Mouse (Mus musculus) MEL (cell line): Measurements from ENCODE around the gene Gmfg. TPM values are rescaled to one million over a fixed set of nuclear protein-coding genes. Genes with fewer than 3 reads are reported as not detected.

Source experiments
- DNase-seq: peaks from one replicate; pipeline ENCODE4 v3.0.0; 2011; ENCODE audit warnings: low read depth, low spot score
- H3K27ac ChIP-seq: 2 replicates; pipeline ENCODE4 v1.5.1; 2012; ENCODE audit warnings: low read depth, mild to moderate bottlenecking, control low read depth, low read length, moderate library complexity; ENCODE audit not compliant: control insufficient read depth
- H3K27me3 ChIP-seq, 2 experiments: fragments of 150-350 bp in 1 of 2; sonication (generic) in 1 of 2; 2 replicates each; pipeline ENCODE4 v1.6.1; 2012; ENCODE audit warnings: low read length in 2 of 2, mild to moderate bottlenecking in 2 of 2, improper control_type of control experiment in 1 of 2, moderate library complexity in 1 of 2; ENCODE audit not compliant: insufficient read depth in 2 of 2, control insufficient read depth in 1 of 2
- H3K36me3 ChIP-seq, 2 experiments: 2 replicates each; pipeline ENCODE4 v1.6.1; 2012 to 2014; ENCODE audit warnings: low read length in 2 of 2, improper control_type of control experiment in 1 of 2, inconsistent platforms in 1 of 2, mild to moderate bottlenecking in 1 of 2; ENCODE audit not compliant: insufficient read depth in 2 of 2, control insufficient read depth in 1 of 2
- H3K4me1 ChIP-seq, 2 experiments: fragments of 150-350 bp in 1 of 2; sonication (generic) in 1 of 2; 2 replicates each; pipeline ENCODE4 v1.6.1; 2012; ENCODE audit warnings: low read length in 2 of 2, improper control_type of control experiment in 1 of 2, mild to moderate bottlenecking in 1 of 2; ENCODE audit not compliant: insufficient read depth in 2 of 2, control insufficient read depth in 1 of 2
- H3K4me3 ChIP-seq, 2 experiments: fragments of 150-350 bp in 1 of 2; sonication (generic) in 1 of 2; 2 replicates each; pipeline ENCODE4 v1.5.1; 2012; ENCODE audit warnings: low read depth in 2 of 2, low read length in 2 of 2, mild to moderate bottlenecking in 2 of 2, moderate library complexity in 2 of 2, control low read depth in 1 of 2, improper control_type of control experiment in 1 of 2; ENCODE audit not compliant: control insufficient read depth in 1 of 2, insufficient read depth in 1 of 2
- H3K79me2 ChIP-seq: 2 replicates; pipeline ENCODE4 v1.6.1; 2012; ENCODE audit warnings: mild to moderate bottlenecking, low read length, moderate library complexity; ENCODE audit not compliant: control insufficient read depth, poor library complexity, insufficient read depth
- H3K9ac ChIP-seq: 2 replicates; pipeline ENCODE4 v1.6.1; 2012; ENCODE audit warnings: low read depth, mild to moderate bottlenecking, control low read depth, low read length, moderate library complexity; ENCODE audit not compliant: control insufficient read depth, poor library complexity, severe bottlenecking
- H3K9me3 ChIP-seq: fragments of 150-350 bp; sonication (generic); replicated peaks from 2 replicates; pipeline ENCODE4 v1.6.1; 2012; ENCODE audit warnings: mild to moderate bottlenecking, low read length, improper control_type of control experiment, moderate library complexity; ENCODE audit not compliant: insufficient read depth
- BHLHE40 ChIP-seq: IDR thresholded peaks from 2 replicates; pipeline ENCODE4 v1.6.1; 2012; ENCODE audit warnings: low read depth, mild to moderate bottlenecking, inconsistent platforms, low read length, improper control_type of control experiment, borderline replicate concordance
- CHD1 ChIP-seq: IDR thresholded peaks from 2 replicates; pipeline ENCODE4 v1.6.1; 2012; ENCODE audit warnings: low read depth, mild to moderate bottlenecking, inconsistent platforms, low read length, improper control_type of control experiment
- CHD2 ChIP-seq: IDR thresholded peaks from 2 replicates; pipeline ENCODE4 v1.6.1; 2011; ENCODE audit warnings: low read length, improper control_type of control experiment
- CTCF ChIP-seq, 3 experiments: IDR thresholded peaks in 2 of 3; conservative IDR thresholded peaks in 1 of 3; 2 replicates each; pipeline ENCODE4 v1.5.1; 2011 to 2012; ENCODE audit warnings: low read length in 3 of 3, low read depth in 2 of 3, mild to moderate bottlenecking in 2 of 3, improper control_type of control experiment in 1 of 3, inconsistent platforms in 1 of 3, mixed read lengths in 1 of 3, moderate library complexity in 1 of 3; ENCODE audit not compliant: control insufficient read depth in 1 of 3, insufficient read depth in 1 of 3, poor library complexity in 1 of 3, severe bottlenecking in 1 of 3
- E2F4 ChIP-seq: IDR thresholded peaks from 2 replicates; pipeline ENCODE4 v1.6.1; 2011; ENCODE audit warnings: low read depth, low read length, improper control_type of control experiment, borderline replicate concordance
- ELF1 ChIP-seq: IDR thresholded peaks from 2 replicates; pipeline ENCODE4 v1.6.1; 2014; ENCODE audit warnings: low read depth, mild to moderate bottlenecking, inconsistent platforms, low read length, improper control_type of control experiment, moderate library complexity
- HCFC1 ChIP-seq: IDR thresholded peaks from 2 replicates; pipeline ENCODE4 v1.6.1; 2012; ENCODE audit warnings: low read depth, mild to moderate bottlenecking, inconsistent platforms, low read length, improper control_type of control experiment, moderate library complexity
- JUND ChIP-seq: IDR thresholded peaks from 2 replicates; pipeline ENCODE4 v1.6.1; 2011; ENCODE audit warnings: low read depth, mild to moderate bottlenecking, improper control_type of control experiment, low read length
- MAFK ChIP-seq: IDR thresholded peaks from 2 replicates; pipeline ENCODE4 v1.6.1; 2011; ENCODE audit warnings: low read depth, mild to moderate bottlenecking, low read length, improper control_type of control experiment, borderline replicate concordance
- MXI1 ChIP-seq: IDR thresholded peaks from 2 replicates; pipeline ENCODE4 v1.6.1; 2011; ENCODE audit warnings: mild to moderate bottlenecking, low read depth, low read length, improper control_type of control experiment
- MYC ChIP-seq: IDR thresholded peaks from 2 replicates; pipeline ENCODE4 v1.6.1; 2011; ENCODE audit warnings: low read depth, mild to moderate bottlenecking, low read length, improper control_type of control experiment, moderate library complexity
- POLR2AphosphoS2 ChIP-seq: IDR thresholded peaks from 2 replicates; pipeline ENCODE4 v1.6.1; 2011; ENCODE audit warnings: low read length, improper control_type of control experiment
- POLR2AphosphoS5 ChIP-seq: IDR thresholded peaks from 2 replicates; pipeline ENCODE4 v1.6.1; 2012; ENCODE audit warnings: low read depth, borderline replicate concordance, mild to moderate bottlenecking, inconsistent platforms, low read length, moderate library complexity, mixed read lengths
- SIN3A ChIP-seq: IDR thresholded peaks from 2 replicates; pipeline ENCODE4 v1.6.1; 2012; ENCODE audit warnings: low read length, improper control_type of control experiment, inconsistent platforms
- TCF12 ChIP-seq: IDR thresholded peaks from 2 replicates; pipeline ENCODE4 v1.6.1; 2014; ENCODE audit warnings: low read depth, mild to moderate bottlenecking, inconsistent platforms, low read length, improper control_type of control experiment, moderate library complexity
- UBTF ChIP-seq: IDR thresholded peaks from 2 replicates; pipeline ENCODE4 v1.6.1; 2012; ENCODE audit warnings: low read depth, mild to moderate bottlenecking, inconsistent platforms, low read length, improper control_type of control experiment, moderate library complexity, borderline replicate concordance; ENCODE audit not compliant: insufficient read depth
- polyA plus RNA-seq, 2 experiments: library from polyadenylated mRNA; stranded (reverse) in 1 of 2; unstranded in 1 of 2; fragments of >175 nt in 1 of 2; fragments of >200 nt in 1 of 2; gene quantifications; 2 replicates each; pipeline versions ENCODE4 v1.2.1 to v1.2.4; 2012; ENCODE audit warnings: low replicate concordance in 2 of 2, low read depth in 1 of 2; ENCODE audit not compliant: insufficient read length in 2 of 2, insufficient read depth in 1 of 2, missing spikeins in 1 of 2
- total RNA-seq: library from RNA; depleted of rRNA; stranded (reverse); fragments of 300-350 nt; gene quantifications from 2 replicates; pipeline ENCODE4 v1.2.3, GENCODE M21; 2012

Gene Gmfg
- total and polyA plus RNA-seq, 3 experiments = 25.0 to 31.2 TPM; not detected in 1

- Histone ChIP-seq H3K27me3 (no peaks in the 10 kb centered on the region), H3K79me2 (no peaks in the 10 kb centered on the region), H3K9ac (no peak overlapping the region), H3K9me3 (no peaks in the 10 kb centered on the region), H3K36me3 (peaks cover 0 to 11% of the 10 kb centered on the region in 2 experiments; a peak in 2 of 4 replicates), H3K4me3 (no peak overlapping the region), H3K27ac (no peak overlapping the region), H3K4me1 (peaks cover 6 to 7% of the 10 kb centered on the region in 2 experiments; a peak in 3 of 4 replicates)
- TF ChIP-seq POLR2AphosphoS5 = no peak
- no peak for TF ChIP-seq SIN3A
- no peak for TF ChIP-seq UBTF
- no peak for TF ChIP-seq JUND
- no peak for TF ChIP-seq E2F4
- no peak for TF ChIP-seq MAFK
- no peak for TF ChIP-seq BHLHE40
- no peak for TF ChIP-seq CHD1
- DNase-seq = no peak
Observed at GRCm38 (mm10) chr7:28447101-28447830, 10.0 kb downstream of the Gmfg start.

- Histone ChIP-seq H3K9me3 (no peaks in the 10 kb centered on the region), H3K4me3 (no peak overlapping the region), H3K27ac (no peak overlapping the region), H3K9ac (no peak overlapping the region), H3K27me3 (no peaks in the 10 kb centered on the region), H3K79me2 (no peaks in the 10 kb centered on the region), H3K4me1 (peaks cover 4% of the 10 kb centered on the region in 2 experiments; a peak in 3 of 4 replicates), H3K36me3 (peaks cover 0 to 4% of the 10 kb centered on the region in 2 experiments; a peak in 2 of 4 replicates)
- no peak for TF ChIP-seq MYC
- TF ChIP-seq TCF12 = no peak
- TF ChIP-seq HCFC1 = no peak
- no peak for TF ChIP-seq MXI1
- no peak for TF ChIP-seq ELF1
- TF ChIP-seq UBTF = no peak
- no peak for TF ChIP-seq CHD2
- no peak for TF ChIP-seq CTCF (IDR thresholded peaks at IDR 0.05 in 2 of 3, conservative IDR thresholded peaks at IDR 0.05 in 1 of 3; ENCODE audit: control insufficient read depth in 1 of 3, insufficient read depth in 1 of 3, low read depth in 2 of 3, low read length in 3 of 3, poor library complexity in 1 of 3, severe bottlenecking in 1 of 3)
- no peak for TF ChIP-seq POLR2AphosphoS2
- no peak for DNase-seq
Observed at GRCm38 (mm10) chr7:28447865-28448820, 10.9 kb downstream of the Gmfg start.
